Mouse (Mus musculus): ENCODE measurements around the gene Nagpa.

Gene Nagpa

DNA sequence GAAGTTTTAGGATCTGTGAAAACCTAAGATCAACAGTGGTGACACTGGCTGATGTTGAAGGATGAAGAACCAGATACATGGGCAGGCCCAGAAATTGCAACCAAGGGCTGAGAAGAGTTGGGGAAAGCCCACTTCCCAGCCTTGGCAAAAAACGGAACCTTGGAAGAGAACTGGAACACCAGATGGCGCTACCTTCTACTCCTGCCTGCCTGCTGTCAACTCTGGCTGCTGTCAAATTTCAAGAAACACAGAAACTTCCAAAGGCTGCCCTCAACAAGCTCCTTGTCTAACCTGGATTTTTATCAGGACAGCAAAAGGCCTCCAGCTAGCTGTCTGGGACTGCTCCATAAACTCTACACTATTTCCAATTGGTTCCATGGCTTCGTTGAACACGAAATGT lies 1.1 kb downstream of the Nagpa start:
- peak; percentile 62 to 66 for DNase-seq (ENCODE audit: low spot score in 2 of 2)

DNA sequence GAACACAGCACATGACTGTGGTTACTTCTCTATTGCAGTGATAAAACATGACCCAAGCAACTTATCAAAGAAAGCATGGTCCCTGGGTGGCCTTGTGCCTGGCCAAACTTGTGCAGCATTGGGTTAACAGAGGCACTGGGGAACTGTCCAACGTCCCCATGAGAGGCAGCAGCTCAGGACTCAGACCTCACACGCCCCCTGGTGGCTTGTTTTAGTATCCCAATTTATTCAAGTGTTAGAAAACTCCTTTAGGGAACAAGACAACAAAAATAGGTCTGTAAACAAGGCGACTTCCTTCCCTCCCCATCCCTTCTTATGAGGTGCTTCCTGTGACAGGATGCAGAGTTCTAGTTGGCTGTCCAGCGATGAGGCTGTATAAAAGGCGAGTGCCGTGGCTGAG lies 8.7 kb downstream of the Nagpa start:
- peak in 1 of 2 experiments; percentile 61 for DNase-seq (ENCODE audit: low spot score in 2 of 2)

DNA sequence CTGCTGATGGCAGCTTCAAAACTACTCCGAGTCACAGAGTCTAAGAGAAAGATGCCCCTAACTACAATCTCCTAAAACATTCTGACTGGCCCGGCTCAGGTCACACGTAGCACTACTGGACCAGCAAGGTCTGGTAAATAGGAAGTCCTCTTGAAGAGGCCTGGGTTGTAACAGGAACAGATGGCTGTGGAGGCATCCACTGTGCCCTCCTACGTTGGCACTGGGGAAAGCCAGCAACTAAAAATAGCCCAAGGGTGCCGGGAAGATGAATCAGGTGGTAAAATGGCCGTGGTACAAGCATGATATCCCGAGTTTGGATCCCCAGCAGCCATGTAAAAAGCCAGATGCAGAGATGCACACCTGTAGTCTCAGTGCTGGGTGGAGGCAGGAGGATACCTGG lies 17.6 kb downstream of the Nagpa start:
- DNase-seq (ENCODE audit: low spot score in 2 of 2): no peak

DNA sequence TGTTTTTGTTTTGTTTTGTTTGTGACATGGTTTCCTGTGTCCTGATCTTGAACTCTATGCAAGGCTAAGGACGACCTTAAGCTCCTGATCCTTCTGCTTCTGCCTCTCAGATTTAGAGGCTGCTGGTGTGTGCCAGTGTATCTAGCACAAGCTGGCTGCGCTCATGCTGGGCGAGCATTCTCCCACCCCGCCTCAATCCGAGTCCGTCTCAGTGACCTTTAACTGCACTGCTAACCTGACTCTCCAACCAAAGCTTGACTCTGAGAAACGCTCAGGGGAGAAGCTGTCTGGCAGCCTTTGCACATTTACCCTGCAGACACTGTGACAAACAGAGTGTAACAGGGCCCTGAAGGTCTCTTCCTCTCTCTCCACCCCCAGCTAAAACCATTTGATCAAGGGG lies 18.1 kb downstream of the Nagpa start:
- DNase-seq (ENCODE audit: low spot score in 2 of 2): no peak

DNA sequence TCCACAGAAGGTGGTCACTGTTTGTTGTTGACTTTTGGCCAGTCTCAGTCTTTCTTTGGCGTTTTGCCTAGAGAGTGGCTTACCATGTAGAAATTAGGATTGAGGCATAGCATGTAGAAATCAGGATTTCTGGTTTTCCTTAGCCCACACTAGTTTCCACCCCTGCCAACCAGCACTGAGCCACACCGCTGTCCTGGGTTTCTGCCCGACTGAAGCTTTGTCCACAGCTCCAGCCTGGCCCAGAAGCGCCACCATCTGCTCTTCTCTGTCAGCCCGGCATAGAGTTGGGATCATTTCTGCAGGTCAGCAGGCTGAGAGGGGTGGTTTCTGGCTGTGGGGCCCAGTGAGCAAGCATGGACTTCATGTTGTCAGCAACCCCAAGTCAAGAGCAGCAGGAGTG lies 18.9 kb downstream of the Nagpa start:
- DNase-seq (ENCODE audit: low spot score in 2 of 2): no peak

DNA sequence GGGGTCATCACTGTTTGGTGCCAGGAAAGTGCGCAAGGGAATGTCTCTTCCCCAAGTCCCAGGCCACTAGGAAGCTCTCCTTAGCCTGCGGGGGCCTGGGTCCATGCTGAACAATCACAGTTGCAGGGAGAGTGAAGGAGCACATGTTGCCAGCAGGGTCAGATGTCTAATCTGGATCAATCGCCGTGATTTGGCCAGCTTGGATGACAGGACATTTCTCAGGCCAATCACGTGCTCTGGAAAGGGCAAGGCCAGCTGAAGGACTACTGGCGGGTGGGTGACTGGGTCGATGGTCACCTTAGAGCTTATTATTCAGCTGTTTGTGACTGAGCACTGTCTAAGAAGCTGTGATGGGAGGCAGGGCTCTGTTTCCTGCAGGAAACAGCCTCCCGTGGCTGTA lies 19.7 kb downstream of the Nagpa start:
- no peak for DNase-seq (ENCODE audit: low spot score in 2 of 2)

DNA sequence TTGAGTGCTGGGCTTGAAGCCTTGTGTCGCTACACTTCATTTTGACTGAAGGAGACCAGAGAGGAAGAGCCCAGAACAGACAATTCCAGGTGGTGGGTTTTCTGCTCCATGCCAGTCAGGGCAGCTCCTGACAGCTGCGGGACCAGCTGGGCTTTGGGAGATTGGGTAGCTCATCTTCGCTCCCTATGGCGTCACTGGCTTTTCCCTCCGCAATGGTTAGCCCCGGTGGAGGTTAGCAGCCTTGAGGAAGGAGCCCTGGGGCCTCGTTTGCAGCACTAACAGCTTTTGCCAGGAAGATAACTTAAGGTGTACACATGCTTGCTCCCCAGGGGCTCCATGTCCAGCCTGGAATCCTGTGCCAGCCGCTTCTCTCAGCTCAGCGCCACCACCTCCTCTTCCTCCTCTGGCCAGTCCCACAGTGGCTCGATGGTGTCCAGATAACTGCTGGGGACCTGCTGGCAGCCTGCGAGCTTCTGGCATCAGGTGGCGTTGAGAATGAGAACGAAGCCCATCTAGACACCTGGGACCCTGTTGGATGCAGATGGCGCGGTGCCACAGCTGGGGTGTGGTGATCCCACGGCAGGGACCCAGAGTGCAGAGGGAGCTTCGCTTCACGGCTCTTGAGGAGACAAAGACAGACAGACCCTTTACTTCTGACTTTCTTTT lies 20.4 kb downstream of the Nagpa start:
- no peak for DNase-seq (ENCODE audit: low spot score in 2 of 2)

DNA sequence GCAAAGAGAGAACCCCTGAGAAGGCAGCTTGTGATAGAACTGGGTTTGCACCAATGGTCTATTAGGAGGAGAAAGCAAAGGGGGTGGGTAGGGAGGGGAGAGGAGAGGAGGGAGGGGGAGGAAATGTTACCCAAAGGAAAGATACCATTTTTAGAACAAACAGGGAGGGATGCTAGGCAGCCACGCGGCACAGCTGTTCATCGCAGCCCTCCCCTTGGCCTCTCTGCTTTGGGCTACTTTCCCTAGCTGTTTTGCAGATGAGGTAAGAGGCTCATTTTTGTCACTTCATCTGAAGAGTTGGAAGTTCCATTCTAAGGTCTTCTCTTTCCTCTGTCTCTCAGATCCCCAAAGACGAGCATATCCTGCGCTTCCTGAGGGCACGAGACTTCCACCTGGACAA lies 31.2 kb downstream of the Nagpa start:
- no peak for DNase-seq (ENCODE audit: low spot score in 2 of 2)

DNA sequence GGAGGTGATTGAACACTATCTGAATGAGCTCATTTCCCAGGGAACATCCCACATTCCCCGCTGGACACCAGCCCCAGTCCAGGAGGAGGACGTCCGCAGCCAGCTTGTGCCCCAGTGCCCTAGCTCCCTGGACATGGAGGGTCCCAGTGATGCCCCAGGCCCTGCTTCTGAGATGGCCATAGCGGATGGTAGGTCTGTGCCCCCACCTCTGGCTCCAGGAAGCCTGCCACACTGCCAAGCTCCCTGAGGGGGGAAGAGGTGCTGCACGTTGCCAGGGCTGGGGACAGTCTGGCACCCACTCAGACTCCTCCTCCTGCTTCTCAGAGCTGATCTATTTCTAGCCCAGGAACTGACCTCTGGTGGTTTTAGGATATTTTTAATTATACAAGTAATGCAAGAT lies 35.0 kb downstream of the Nagpa start:
- no peak for DNase-seq (ENCODE audit: low spot score in 2 of 2)

DNA sequence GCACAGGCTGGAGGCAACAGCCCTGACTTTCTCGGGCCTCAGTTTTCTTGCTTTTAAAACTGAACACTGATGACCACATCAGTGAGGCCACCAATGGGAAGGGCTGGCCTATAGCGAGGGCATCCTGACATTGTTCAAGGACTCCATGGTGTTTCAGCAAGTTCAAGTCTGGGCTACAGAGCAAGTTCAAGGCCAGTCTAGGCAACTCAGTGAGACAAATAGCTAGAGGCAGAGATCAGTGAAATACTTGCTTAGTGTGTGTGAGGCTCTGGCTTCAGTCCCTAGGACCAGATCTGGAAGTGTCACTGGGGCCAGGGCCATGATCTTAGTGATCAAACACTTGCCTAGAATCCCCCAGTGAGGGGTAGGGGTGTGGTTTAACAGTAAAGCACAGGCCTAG lies 35.8 kb downstream of the Nagpa start:
- DNase-seq (ENCODE audit: low spot score in 2 of 2): no peak

DNA sequence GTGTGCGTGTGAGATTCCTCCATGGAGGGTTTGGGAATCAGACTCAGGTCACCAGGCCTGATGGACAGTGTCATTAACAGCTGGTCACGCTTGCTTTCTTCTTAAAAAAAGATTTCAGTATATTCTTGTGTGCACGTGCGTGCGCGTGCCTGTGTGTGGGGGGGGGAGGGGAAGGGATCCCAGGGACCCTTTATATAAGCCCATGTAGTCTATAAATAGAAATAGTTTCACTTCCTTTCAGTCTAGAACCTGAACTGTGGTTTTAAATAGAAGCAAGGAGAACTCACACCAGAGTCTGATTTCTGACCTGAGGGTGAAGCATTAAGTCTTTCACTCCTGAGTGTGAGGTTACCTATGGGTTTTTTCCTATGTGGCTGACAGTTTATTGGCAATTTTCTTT lies 39.5 kb downstream of the Nagpa start:
- DNase-seq (ENCODE audit: low spot score in 2 of 2): no peak

DNA sequence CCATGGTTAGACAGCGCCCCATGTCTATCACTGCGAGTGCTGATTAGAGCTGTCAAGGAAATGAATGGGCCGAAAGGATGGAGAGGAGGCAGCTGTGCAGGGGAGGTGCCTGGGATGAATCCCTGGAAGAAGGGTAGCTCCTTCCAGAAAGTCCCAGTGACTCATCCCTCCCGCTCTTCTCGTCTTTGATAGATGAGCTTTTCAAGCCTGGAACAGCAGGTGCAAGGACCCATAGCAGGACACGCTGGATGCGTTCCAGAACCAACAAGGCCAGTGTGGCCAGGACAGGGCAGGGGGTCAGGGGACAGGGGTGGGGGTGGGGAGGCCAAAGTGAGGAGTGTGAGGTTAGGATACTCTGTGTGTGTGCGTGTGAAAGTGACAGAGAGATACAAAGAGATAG lies 44.6 kb downstream of the Nagpa start:
- DNase-seq (ENCODE audit: low spot score in 2 of 2): no peak

DNA sequence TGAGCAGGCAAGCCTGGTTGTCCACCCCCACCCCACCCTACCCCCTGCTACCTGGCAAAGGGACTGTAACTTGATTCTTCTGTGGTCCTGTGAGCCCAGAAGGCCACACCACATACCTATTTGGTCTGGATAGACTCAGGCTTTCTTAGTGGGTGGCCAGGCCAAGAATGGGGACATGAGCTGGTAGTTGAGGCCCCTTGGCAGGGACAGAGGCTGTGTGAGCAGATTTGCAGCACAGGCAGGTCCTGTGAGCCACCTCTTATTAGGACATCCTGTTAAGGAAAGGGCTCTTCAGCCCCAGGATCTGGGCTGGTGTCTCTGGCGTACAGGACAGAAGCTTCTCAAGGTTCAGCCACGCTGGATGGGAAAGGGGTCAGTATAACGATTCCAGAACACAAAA lies 46.7 kb downstream of the Nagpa start:
- no peak for DNase-seq (ENCODE audit: low spot score in 2 of 2)

DNA sequence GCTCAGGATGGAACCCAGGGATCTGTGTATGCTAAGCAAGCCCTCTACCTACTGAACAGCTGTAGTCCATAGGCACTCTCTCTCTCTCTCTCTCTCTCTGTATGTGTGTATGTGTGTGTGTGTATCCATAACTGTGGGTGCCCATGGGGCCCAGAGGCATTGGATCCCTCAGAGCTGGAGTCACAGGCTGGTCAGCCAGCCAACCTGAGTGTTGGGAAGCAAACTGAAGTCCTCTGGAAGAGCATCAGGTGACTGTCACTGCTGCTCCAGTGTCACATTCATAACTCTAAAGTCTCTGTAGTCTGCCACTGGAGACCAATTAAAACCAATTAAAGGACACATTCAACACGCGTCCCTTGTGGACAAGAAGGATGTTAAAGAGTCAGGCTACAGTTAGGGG lies 47.3 kb downstream of the Nagpa start:
- no peak for DNase-seq (ENCODE audit: low spot score in 2 of 2)

DNA sequence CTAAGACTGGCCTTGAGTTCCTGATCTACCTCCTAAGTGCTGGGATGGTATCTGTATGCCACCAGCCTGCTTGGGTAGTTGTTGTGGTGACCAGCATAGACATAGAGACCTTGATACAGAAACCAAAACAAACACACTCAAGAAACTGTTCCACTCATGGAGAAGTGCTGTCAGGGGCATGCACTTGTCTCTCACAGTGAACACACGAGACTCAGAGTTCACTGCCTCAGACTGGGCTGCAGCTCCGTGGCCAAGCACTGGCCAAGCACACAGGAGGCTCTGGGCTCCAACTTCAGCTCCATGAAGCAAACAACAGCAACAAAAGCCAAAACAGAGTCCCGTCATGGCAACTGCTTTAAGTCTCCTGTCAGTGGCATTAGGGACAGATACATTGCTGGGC lies 48.8 kb downstream of the Nagpa start:
- DNase-seq (ENCODE audit: low spot score in 2 of 2): no peak

DNA sequence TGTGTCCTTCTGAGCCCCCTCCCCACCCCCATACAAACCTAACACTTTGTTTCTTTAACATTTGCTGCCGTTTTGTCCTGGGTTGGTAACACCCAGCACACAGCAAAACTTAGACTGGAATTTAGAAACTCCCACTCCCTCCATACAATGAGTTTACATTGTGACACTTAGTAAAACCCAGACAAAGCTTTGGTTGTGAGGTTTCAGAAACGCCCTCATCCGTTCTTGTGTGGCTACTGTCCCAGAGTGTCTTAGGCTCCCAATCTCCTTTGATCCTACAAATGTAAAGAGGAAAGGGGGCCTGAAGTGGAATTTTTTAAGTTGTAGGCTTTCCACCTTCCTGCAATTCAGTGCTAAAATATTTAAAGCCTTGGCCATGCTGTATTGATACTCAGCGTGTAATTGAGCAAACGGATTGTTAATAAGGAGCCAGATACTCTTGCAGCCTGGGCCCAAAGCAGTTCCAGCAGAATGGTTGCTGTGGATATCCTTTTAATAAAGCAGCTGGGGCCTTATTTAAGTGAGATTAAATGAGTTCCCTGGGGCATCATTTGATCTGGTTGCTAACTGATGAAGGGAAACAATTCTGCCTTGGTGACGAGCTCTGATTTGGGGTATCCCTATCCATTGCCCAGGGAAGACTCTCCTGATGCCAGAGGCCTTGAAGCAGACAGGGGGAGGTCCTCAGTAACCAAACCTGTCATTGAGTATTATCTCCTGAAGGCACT lies 50.3 kb downstream of the Nagpa start:
- DNase-seq (ENCODE audit: low spot score in 2 of 2): no peak

DNA sequence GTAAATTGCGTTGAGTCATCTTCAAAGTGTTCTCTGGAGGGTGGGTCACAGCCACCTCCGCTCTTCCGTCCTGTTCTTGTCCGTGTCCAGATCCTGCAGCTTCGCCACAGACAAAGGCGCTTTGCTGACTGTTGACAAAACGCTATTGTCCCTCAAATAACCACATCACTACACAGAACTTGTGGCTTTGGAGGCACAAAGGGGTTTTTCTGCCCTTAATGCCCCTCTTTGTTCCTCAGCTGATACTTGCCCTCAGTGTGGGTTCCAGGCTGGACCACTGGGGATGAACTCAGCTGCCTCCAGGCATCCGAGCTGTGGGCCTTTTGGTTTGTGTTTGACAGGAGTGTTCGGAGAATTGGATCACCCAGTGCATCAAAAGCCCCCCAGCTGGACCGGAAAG lies 53.3 kb downstream of the Nagpa start:
- DNase-seq (ENCODE audit: low spot score in 2 of 2): no peak

DNA sequence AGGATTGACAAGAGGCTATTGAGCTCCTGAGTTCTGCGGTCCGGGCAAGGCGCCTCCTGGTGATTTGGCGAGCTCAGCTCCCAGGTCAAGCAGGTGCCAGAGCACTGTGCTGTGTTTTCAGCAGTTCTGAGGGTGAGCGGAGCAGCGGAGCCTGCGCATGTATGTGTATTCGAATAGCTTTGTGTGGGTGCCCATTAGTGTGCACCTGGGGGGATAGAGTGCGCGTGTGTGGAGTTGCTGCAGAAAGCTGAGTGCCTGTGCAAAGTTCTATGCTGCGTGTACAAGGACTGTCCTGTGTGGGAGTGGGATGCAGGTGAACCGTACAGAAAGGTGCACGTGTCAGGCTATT lies 56.8 kb downstream of the Nagpa start, which contains the start of gene Sec14l5:
Sec14l5 (plus strand) TSS at position 73 of the 349 bp plus-strand sequence.
- DNase-seq (ENCODE audit: low spot score in 2 of 2): peak in 1 of 2 experiments; percentile 28

DNA sequence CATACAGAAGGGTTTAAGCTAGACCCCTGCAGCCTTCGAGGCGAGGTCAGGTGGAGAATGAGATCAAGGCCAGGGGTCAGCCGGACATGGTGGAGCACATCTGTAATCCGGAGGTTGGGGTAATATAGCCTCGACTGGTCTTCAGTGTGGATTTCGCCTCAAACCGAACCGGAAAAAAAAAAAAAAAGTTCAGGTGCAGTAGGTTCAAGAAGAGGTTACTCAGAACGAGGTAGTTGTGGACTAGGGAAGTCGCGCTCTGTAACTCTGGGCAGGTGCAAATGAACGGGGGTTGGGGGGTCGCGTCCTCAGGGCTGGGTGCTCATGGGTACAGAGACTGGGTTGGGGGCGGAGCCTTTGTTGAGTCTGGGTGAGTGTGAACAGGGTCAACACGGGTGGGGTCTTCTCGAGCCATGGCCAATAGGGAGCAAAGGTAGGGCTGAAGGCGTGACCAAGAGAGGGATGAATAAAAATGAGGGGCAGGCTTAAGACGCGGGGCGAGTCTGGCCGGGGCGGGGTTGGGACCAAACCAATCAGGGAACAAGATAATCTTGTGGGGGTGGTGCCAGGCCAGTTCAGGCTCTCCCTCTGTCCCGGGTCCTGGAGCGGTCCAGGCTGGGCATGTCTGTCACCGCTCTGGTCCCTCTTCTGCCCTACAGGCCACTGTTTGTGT lies 57.3 kb downstream of the Nagpa start:
- DNase-seq (ENCODE audit: low spot score in 2 of 2): peak; percentile 50 to 56

DNA sequence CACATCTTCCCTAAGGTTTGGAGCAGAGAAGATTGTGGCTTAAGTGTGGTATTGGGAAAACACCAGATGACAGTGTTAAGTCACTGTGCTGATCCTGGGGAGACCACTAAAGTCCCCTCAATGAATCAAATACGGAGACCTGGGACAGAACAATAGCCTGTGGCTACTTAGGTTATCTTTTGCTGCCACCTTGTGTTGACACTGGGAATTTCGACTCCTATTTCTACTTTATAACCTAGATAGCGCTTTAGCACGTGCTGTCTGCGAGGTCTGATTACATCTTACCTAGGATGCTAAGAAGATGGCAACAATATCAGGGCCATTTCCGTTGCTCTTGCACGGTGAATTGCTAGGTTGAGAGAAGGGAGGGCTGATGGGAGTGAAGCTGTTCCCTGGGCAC lies 58.2 kb downstream of the Nagpa start:
- DNase-seq (ENCODE audit: low spot score in 2 of 2): peak; percentile 78 to 80

All from right cerebral cortex, postnatal 10 days (tissue).